Mouse (Mus musculus) hematopoietic stem cell, adult 5-6 weeks (primary cell): ENCODE results near the gene Cntfr. TPM values are rescaled to one million over a fixed set of nuclear protein-coding genes. Genes with fewer than 3 reads are reported as not detected.
A peak's percentile ranks its signal among the peaks of the same experiment; 100 is the strongest.

Experiments used
- ATAC-seq, 2 experiments: fragments of 125-278 bp in 1 of 2; replicated peaks in 1 of 2; 2 replicates each; pipeline ENCODE4 v1.8.0; 2016 to 2017; ENCODE audit warnings: inconsistent platforms in 2 of 2, mild to moderate bottlenecking in 2 of 2, moderate number of reproducible peaks in 2 of 2, low read depth in 1 of 2, moderate TSS enrichment in 1 of 2; ENCODE audit not compliant: low FRiP score in 2 of 2, poor library complexity in 2 of 2, severe bottlenecking in 2 of 2, insufficient read depth in 1 of 2, low TSS enrichment in 1 of 2
- total RNA-seq: library from RNA; stranded (forward); fragments of 172-1452, 232-1000 nt; gene quantifications from 2 replicates; pipeline ENCODE4 v1.2.3, GENCODE M21; 2017

Cntfr gene
- total RNA-seq, 1 experiment from 2014 or later, result not detected

DNA sequence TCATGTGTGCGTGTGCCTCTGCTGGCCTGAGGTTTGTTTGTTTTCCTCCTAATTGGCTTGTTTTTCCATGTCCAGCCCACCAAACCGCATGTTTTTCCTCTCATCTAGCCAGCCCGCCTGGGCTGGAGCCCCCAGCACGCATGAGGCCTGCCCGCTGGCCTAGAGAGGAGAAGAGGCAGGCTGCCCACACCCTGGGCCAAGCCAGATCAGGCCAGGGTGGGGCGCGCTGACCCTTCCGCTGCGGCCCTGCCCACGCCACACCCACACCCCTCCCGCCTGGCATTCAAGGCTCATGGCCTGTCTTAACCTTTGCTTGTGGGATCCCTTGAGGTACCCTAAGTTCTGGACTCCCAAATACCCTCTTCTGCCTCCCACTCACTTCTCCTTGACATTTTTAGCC, 30.2 kb downstream of the Cntfr start:
- no peak for ATAC-seq

DNA sequence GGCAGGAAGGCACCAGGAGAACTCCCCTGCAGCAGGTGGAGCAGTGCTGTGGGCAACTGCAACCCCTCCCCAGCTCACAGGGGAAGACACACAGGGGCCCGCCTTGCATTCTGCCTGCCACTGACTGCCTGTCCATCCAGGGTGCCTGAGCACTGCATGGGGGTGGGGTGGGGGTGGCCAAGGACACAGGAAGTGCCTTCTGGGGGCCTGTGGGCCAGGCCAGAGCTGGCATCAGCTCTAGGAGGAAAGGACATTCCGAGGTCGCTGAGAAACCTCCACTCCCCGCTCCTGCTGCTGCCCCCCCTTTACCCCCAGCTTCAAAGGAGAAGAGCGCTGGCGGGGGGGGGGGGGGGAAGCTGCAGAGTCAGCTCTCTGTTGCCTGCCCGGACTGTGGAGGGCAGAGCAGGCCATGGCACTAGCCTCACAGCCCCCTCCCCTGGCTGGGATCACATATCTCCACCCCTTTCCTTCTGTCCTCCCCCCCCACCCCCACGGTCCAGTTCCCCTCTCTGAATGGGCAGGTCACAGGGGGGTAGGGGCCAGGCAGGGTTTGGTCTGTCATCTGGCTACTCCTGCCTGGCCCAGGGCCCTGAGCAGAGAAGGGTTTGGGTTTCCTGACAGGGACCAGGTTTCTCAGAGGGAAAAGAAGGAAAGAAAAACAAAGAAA, 31.7 kb downstream of the Cntfr start:
- ATAC-seq, result no peak

- no peak for ATAC-seq
These were observed 32.4 kb downstream of the Cntfr start for GRCm38 (mm10) chr4:41664533-41664932.

DNA sequence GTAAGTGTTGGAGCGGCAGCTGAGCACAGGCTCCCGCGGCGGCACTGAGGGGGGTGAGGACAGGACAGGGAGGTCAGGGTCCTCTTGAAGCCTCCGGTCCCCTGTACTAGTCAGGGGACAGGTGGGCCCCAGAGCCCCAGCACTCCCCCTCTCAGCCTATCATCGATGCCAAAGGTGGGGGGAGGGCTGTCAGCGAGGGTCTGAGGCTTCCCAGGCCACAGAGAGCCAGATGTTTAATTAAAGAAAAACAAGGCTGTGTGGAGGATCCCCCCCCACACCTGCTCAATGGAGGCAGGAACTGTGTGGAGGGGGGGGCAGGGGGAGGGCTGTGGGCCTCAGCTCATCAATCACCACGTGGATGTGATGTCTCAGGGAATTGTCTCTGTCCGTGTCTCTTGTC, 33.3 kb downstream of the Cntfr start:
- no peak for ATAC-seq

DNA sequence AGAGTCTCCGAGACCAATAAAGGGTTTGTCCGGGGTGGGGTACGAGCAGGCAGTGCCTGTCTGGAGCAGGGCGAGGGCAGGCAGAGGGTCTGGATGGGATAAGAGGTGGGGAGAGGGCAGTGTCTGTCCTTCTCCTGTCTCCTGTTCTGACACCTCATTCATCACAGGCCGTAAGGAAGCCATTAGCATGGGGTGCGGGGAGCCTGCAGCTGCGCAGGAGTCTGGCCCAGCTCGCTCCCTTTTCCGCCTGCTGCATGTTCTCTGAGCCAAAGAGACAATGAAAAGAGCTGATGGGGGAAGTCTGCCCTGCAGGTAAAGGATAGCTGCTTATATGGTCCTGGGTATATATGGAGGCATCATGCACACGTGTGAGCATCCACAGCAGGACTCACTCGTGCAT, 34.2 kb downstream of the Cntfr start:
- no peak for ATAC-seq

- ATAC-seq, result no peak
These were observed 35.9 kb downstream of the Cntfr start for GRCm38 (mm10) chr4:41660851-41661430.

DNA sequence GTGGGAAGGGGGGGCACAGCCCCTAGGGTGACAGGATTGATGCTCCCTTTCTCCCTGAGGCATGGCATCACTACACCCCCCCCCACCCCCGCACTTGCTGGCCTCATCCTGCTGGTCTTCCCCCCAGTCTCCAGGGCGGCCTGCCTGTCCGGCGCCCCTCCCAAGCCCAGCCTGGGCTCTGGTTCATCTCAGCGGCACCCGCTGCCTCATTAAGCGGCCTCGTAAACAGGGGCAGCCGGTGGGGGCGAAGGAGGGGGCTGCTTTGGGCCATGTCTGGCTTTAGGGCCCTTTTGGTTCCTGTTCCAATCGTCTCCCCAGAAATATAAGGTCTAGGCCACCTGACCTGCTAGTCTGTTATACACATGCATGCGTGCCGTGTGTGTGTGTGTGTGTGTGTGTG, 37.3 kb downstream of the Cntfr start:
- no peak for ATAC-seq

DNA sequence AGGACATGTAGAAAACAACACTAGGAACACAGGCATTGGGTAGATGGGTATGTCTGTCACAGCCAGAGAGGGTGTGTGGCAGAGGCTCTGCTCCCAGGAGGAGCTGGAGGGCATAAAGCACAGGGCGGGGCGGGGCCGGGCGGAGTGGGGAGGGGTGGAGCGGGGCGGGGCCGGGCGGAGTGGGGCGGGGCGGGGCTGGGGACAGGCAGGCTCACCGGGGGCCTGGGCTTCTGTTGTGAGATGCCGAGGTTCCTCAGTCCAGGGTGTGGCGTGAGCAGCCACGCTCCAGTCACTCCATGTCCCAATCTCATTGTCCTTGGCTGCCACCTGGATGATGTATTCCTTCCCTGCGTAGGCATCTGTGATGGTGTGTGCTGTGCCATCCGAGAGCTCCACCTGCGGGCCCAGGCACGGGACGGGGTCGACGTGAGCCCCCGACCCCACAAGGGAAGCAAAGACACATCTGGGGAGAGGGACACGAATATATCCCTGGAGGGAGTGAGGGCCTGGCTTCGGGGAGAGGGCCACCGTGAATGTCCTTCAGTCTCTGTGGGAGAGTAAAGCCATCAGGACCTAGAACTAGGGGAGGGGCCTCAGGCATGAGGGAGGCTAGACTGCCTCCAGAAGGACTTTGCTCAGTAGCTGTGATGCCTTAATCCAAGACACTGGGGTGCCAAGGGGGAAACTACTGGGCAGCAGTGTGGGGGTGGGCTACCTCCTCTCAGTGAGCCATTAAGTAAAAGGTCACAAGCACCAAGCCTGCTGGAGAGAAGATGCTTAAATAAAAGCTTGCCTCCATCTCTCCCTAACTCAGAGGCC, 38.1 kb downstream of the Cntfr start:
- no peak for ATAC-seq

GRCm38 (mm10) chr4:41655525-41655924, 41.4 kb downstream of the Cntfr start:
- no peak for ATAC-seq

DNA sequence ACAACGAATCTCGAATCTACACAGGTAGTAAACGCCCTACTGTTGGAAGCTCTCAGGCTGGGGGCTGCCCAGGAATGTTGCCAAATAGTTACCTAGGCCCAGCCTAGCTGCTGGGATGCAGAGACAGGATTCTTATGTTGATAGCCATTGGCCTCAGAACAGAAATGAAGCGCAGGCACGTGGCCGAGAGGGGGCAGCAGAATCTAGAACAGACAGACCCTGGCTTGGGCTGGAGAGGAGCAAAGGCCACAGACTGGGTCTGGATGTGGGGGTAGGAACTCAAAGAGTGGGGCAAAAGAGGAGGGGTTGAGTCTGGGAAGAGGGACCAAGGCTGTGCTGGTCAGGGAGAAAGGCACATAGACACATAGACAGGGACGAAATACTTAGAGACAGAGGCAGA, 42.7 kb downstream of the Cntfr start:
- 0 out of 4 replicates have a peak, but pooled peaks of 1 of the 2 experiments have one; percentile 32 for ATAC-seq

- ATAC-seq, result no peak
These were observed 43.2 kb downstream of the Cntfr start for GRCm38 (mm10) chr4:41653730-41654129.

GRCm38 (mm10) chr4:41653296-41653695, 43.6 kb downstream of the Cntfr start:
- peak; percentile 74 to 88; a peak in 3 of 4 replicates for ATAC-seq

DNA sequence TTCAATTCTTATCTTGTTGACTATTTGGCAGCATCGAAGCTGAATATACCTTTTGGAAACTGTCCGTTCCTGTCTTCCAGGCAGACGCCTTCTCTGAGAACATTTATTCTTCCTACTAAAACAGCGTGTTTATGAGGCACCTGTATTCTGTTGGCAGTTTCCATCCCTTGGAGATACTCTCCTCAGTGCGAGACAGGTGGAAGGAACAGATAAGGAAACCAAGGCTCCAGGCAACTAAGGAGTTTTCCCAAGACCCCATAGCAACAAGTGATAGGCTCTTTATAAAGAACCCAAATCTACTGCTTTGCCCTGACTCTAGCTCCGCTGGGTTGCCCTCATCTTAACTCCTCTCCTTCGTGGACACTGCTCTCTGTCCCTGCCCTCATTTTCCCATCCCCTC, 48.3 kb downstream of the Cntfr start:
- ATAC-seq, result no peak

DNA sequence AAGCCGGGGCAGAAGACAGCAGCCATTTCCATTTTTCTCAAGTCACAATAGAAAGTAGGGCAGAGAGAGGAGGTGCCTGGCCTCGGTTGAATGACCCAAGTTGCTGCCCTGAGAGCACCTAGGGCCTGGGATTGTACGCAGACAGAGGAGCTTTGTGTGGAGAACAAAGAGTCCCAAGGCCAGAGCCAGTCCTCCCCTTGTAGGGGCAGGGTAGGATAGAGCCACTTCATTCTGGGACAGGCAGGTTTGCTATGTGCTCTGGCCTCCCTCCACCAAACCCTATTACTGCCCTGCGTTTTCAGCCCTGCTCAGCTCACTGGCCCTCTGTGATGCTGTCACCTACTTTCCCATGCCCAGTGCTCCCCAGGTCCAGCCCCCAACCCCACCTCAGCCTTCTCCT, 48.7 kb downstream of the Cntfr start:
- ATAC-seq, result no peak

GRCm38 (mm10) chr4:41645488-41645887, 51.4 kb downstream of the Cntfr start:
- ATAC-seq, result peak; percentile 86 to 87

DNA sequence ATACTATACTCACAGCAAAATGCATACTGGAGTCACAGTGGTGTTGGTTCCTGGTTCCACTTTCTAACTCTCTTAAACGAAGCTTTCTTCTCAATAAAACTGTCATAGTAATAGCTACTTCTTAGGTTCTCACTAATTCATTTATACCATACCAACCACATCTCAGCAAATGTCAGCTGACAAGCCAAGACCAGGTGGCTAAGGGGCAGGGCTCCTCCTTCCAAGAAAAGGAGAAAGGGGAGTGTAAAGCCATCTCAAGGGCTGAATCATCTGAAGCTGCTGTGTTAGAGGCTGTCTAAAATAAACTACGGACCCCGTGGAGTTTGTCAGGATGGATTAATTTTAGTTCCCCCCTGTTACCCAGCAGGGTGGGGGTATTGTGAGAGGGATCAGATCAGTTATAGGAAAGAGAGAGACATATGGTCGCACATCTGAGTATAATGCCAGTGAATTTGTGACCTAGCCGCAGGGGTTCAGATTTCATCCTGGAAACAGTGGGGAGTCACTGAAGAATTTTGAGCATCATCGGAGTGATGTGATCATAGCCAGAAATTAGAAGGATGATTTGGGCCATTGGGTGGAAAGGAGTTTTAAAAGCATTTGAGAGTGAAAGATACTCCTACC, 55.6 kb downstream of the Cntfr start:
- no peak for ATAC-seq

- ATAC-seq, result peak; percentile 84 to 95
These were observed 56.9 kb downstream of the Cntfr start, which contains the start of gene Enho for GRCm38 (mm10) chr4:41639913-41640507. Gene Enho (minus strand): TSS chr4:41640324.
